Mouse (Mus musculus): ENCODE measurements around the gene Adamts20.
A peak's percentile ranks its signal among the peaks of the same experiment; 100 is the strongest.

The Adamts20 gene

GRCm38 (mm10) chr15:94252962-94253712, 212.1 kb downstream of the Adamts20 start:
- 0 out of 2 replicates have a peak, but pooled peaks have one; percentile 54 for ATAC-seq (ENCODE audit: low TSS enrichment)

GRCm38 (mm10) chr15:94249766-94250165, 215.5 kb downstream of the Adamts20 start:
- ATAC-seq (ENCODE audit: low TSS enrichment), result no peak

DNA sequence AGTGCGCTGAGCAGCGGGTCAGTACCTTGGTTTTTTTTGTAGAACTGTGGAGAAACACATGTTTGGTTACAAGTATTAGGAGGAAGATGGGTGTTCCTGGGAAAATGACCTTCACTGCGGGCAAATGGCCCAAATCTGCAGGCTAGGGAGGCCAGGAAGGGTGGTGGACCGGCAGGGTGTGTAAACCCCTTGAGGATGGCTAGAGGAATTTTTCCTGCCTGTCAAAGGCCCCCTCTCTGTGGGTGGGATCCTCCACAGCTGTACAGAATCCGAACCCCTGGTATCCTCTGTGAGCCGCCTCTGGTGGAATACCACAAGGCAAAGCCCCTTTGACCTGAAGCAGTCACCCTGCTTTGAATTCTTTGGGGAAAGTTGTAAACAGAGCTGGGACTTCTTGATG, 216.8 kb downstream of the Adamts20 start:
- no peak for ATAC-seq (ENCODE audit: low TSS enrichment)

- ATAC-seq (ENCODE audit: low TSS enrichment), result no peak
Observed at GRCm38 (mm10) chr15:94246669-94247068, 218.5 kb downstream of the Adamts20 start.

DNA sequence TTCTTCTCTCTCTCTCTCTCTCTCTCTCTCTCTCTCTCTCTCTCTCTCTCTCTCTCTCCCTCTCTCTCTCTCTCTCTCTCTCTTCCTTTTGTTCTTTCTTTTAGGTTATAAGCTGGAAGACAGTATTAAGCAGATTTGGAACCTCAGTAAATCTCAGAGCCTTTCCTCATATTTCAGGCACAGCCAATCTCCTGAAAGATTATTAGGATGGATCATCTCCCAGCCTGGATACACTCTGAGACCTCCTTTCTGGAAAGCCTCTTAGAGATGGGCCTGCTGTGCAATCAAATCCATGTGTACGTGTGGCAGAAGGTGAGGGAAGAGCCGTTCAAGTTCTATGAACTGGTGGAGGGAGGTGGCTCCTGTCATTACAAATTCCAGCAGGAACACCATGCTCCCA, 220.9 kb downstream of the Adamts20 start:
- no peak for ATAC-seq (ENCODE audit: low TSS enrichment)

DNA sequence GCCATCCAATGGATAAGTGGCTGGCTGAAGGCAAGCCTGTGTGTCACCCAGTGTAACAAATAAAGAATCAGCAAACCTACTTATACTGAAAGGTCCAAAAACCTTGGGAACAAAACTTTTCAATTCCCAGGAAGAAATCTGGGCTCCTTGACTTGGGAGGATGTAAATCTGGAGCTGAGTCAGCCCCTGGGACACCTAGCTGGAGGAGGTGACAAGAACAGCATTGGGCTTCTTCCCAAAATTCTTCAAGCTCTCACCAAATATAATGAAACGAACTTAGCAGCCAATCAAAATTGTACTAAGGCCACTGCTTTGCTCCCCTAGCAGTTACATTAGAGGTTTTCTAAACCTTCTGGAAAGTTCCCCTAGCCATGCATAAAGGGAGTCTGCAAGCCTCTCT, 223.1 kb downstream of the Adamts20 start:
- ATAC-seq (ENCODE audit: low TSS enrichment), result peak; percentile 90

- ATAC-seq (ENCODE audit: low TSS enrichment), result no peak
Observed at GRCm38 (mm10) chr15:94239637-94240036, 225.6 kb downstream of the Adamts20 start.

DNA sequence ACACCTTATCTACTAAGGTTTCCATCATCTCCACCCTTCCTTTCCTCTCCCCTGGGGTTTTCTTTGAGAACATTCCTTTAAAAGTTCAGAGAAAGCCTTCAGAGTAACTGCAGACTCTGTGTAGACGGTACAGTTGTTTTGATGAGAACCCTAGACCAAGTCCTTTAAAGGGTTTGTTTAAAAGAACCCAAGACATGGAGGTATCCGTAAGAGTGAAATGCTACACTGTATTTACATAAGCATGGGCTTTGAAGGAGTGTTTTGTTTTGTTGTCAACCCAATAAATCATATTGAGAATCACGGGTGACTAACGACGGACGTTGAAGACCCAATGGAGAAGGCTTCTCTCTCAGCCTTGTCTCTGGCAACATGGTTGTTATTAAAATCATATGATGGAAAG, 226.1 kb downstream of the Adamts20 start:
- ATAC-seq (ENCODE audit: low TSS enrichment), result no peak

GRCm38 (mm10) chr15:94238058-94238876, 227.0 kb downstream of the Adamts20 start:
- no peak for ATAC-seq (ENCODE audit: low TSS enrichment)

GRCm38 (mm10) chr15:94236726-94237125, 228.5 kb downstream of the Adamts20 start:
- no peak for ATAC-seq (ENCODE audit: low TSS enrichment)

DNA sequence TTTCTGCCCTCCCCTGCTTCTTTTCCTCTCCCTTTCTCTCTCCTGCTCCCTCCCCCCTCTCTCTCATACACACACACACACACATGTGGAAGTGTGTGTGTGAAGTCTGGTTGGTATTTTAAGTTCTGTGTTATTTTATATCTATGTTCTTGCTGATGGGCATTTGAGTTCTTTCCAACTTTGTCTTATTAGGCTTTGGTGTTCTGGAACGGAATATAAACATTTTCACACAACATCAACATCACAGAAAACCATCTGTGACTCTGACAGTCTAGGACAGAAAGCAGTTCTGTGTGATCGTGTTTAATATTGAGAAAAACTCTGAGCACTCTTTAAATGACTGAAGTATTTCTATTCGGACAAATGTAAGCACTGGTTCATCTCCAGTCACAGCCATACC, 229.1 kb downstream of the Adamts20 start:
- ATAC-seq (ENCODE audit: low TSS enrichment), result no peak

GRCm38 (mm10) chr15:94235190-94235589, 230.0 kb downstream of the Adamts20 start:
- ATAC-seq (ENCODE audit: low TSS enrichment), result no peak; the same call in 1 of the 2 replicates

DNA sequence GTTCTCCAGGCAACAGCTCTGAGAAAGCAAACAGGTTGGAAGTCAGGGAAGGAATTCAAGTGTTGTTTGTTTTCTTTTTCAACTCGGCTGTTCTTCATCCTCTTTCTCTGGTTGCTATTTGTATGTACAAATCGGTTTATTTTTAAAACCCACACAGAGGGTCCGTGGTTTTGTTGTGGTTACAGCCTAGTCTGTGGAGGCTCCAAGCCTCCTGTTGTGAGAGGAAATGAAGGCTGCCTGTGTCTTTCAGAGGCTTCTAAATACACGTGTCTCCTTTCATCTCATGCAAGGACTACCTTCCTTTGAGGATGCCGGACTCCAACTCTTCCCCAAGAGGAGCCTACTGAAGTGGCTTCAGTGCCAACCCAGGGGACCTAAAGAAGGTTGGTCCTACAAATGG, 234.0 kb downstream of the Adamts20 start:
- ATAC-seq (ENCODE audit: low TSS enrichment), result no peak

- peak; percentile 88 for ATAC-seq (ENCODE audit: low TSS enrichment)
Observed at GRCm38 (mm10) chr15:94227388-94227787, 237.8 kb downstream of the Adamts20 start.

GRCm38 (mm10) chr15:94223101-94223500, 242.1 kb downstream of the Adamts20 start:
- no peak for ATAC-seq (ENCODE audit: low TSS enrichment)

- ATAC-seq (ENCODE audit: low TSS enrichment), result no peak
Observed at GRCm38 (mm10) chr15:94220686-94221085, 244.5 kb downstream of the Adamts20 start.

All from frontal cortex, adult (tissue).